Mouse (Mus musculus) ES-Bruce4 (cell line): ENCODE measurements at regions not wholly inside any gene's neighbourhood (a gene's known extent, or its start where the extent isn't known, plus 50 kb on each side); places are given as distances from the start of the nearest gene placed in this dataset.

Experiments
- H3K27ac ChIP-seq: 2 replicates; pipeline ENCODE4 v1.5.1; 2012; ENCODE audit warnings: low read length, inconsistent platforms; ENCODE audit not compliant: insufficient read depth
- H3K27me3 ChIP-seq: 2 replicates; pipeline ENCODE4 v1.6.1; 2012; ENCODE audit warnings: mild to moderate bottlenecking, low read length, inconsistent platforms; ENCODE audit not compliant: control insufficient read depth, poor library complexity, insufficient read depth, severe bottlenecking
- H3K36me3 ChIP-seq: 2 replicates; pipeline ENCODE4 v1.6.1; 2012; ENCODE audit warnings: inconsistent platforms, mild to moderate bottlenecking, low read length, moderate library complexity; ENCODE audit not compliant: control insufficient read depth, poor library complexity, insufficient read depth, severe bottlenecking
- H3K4me1 ChIP-seq: one replicate; pipeline ENCODE4 v1.8.1; 2011; ENCODE audit warnings: low read length; ENCODE audit not compliant: control insufficient read depth, insufficient read depth
- H3K4me3 ChIP-seq: 2 replicates; pipeline ENCODE4 v1.5.1; 2011; ENCODE audit warnings: low read depth, mild to moderate bottlenecking, low read length
- H3K9ac ChIP-seq: 2 replicates; pipeline ENCODE4 v1.6.1; 2012; ENCODE audit warnings: low read depth, mild to moderate bottlenecking, inconsistent platforms; ENCODE audit not compliant: poor library complexity, severe bottlenecking
- H3K9me3 ChIP-seq: replicated peaks from 2 replicates; pipeline ENCODE4 v1.6.1; 2012; ENCODE audit warnings: mild to moderate bottlenecking, low read length, inconsistent platforms; ENCODE audit not compliant: control insufficient read depth, poor library complexity, insufficient read depth, severe bottlenecking
- CTCF ChIP-seq: IDR thresholded peaks from one replicate; pipeline ENCODE4 v1.8.1; 2011; ENCODE audit warnings: low read depth, low read length
- EP300 ChIP-seq: IDR thresholded peaks from 2 replicates; pipeline ENCODE4 v1.6.1; 2011; ENCODE audit warnings: low read depth, low read length; ENCODE audit not compliant: insufficient read depth
- POLR2A ChIP-seq: IDR thresholded peaks from one replicate; pipeline ENCODE4 v1.8.1; 2011; ENCODE audit warnings: low read length; ENCODE audit not compliant: insufficient read depth

- H3K4me1 ChIP-seq = no peaks in the 10 kb centered on the region
- TF ChIP-seq CTCF (peak; percentile 15), EP300 (no peak)
Measured at GRCm38 (mm10) chr12:112387836-112388235, 101.4 kb upstream of the A530016L24Rik start.

GRCm38 (mm10) chr12:112395909-112396308, 93.3 kb upstream of the A530016L24Rik start:
- no peak for TF ChIP-seq CTCF
- no peak for TF ChIP-seq EP300
- TF ChIP-seq POLR2A = no peak
- Histone ChIP-seq H3K9me3 (no peaks in the 10 kb centered on the region), H3K36me3 (no peaks in the 10 kb centered on the region), H3K9ac (no peak overlapping the region), H3K27me3 (no peaks in the 10 kb centered on the region), H3K4me1 (no peaks in the 10 kb centered on the region), H3K27ac (no peak overlapping the region), H3K4me3 (no peak overlapping the region)

More at GRCm38 (mm10) chr12:112387836-112388235, 101.4 kb upstream of the A530016L24Rik start:
- no peaks in the 10 kb centered on the region; the same call in 1 of the 2 replicates for H3K27me3 ChIP-seq
- no peaks in the 10 kb centered on the region for H3K9me3 ChIP-seq
- H3K36me3 ChIP-seq = no peaks in the 10 kb centered on the region
- no peak overlapping the region for H3K27ac ChIP-seq
- H3K4me3 ChIP-seq = no peak overlapping the region
- no peak overlapping the region for H3K9ac ChIP-seq

GRCm38 (mm10) chr12:112403688-112404240, 85.5 kb upstream of the A530016L24Rik start:
- H3K27me3 ChIP-seq = no peaks in the 10 kb centered on the region
- no peak overlapping the region for H3K4me3 ChIP-seq
- H3K9ac ChIP-seq = no peak overlapping the region
- no peaks in the 10 kb centered on the region for H3K9me3 ChIP-seq
- TF ChIP-seq CTCF = no peak
- TF ChIP-seq POLR2A = no peak
- no peak for TF ChIP-seq EP300
- no peaks in the 10 kb centered on the region for H3K36me3 ChIP-seq
- H3K4me1 ChIP-seq = no peaks in the 10 kb centered on the region
- H3K27ac ChIP-seq = no peak overlapping the region

- Histone ChIP-seq H3K9me3 (no peaks in the 10 kb centered on the region), H3K4me1 (no peaks in the 10 kb centered on the region), H3K4me3 (no peak overlapping the region), H3K27ac (no peak overlapping the region), H3K27me3 (no peaks in the 10 kb centered on the region), H3K36me3 (no peaks in the 10 kb centered on the region), H3K9ac (no peak overlapping the region)
- TF ChIP-seq EP300 (no peak), POLR2A (no peak), CTCF (no peak)
Measured at GRCm38 (mm10) chr12:112404338-112404737, 84.9 kb upstream of the A530016L24Rik start.

- H3K36me3 ChIP-seq = no peaks in the 10 kb centered on the region
- H3K9me3 ChIP-seq = no peaks in the 10 kb centered on the region
- H3K9ac ChIP-seq = no peak overlapping the region
- TF ChIP-seq EP300 = no peak
- no peak for TF ChIP-seq POLR2A
- no peak for TF ChIP-seq CTCF
- no peaks in the 10 kb centered on the region for H3K4me1 ChIP-seq
- no peak overlapping the region for H3K27ac ChIP-seq
- no peak overlapping the region for H3K4me3 ChIP-seq
- H3K27me3 ChIP-seq = no peaks in the 10 kb centered on the region
Measured at GRCm38 (mm10) chr12:112405781-112406213, 83.5 kb upstream of the A530016L24Rik start.

- H3K9ac ChIP-seq = no peak overlapping the region
- no peaks in the 10 kb centered on the region for H3K9me3 ChIP-seq
- no peak overlapping the region for H3K4me3 ChIP-seq
- H3K4me1 ChIP-seq = no peaks in the 10 kb centered on the region
- no peaks in the 10 kb centered on the region for H3K36me3 ChIP-seq
- TF ChIP-seq EP300 (no peak), CTCF (no peak), POLR2A (no peak)
- H3K27me3 ChIP-seq = no peaks in the 10 kb centered on the region
- H3K27ac ChIP-seq = no peak overlapping the region
Measured at GRCm38 (mm10) chr12:112411612-112412350, 77.5 kb upstream of the A530016L24Rik start.
